Mouse (Mus musculus): ENCODE data around the gene Bcar1.
A peak's percentile ranks its signal among the peaks of the same experiment; 100 is the strongest.

Gene Bcar1

GRCm38 (mm10) chr8:111769296-111769695, 25.7 kb upstream of the Bcar1 start:
- no peak for DNase-seq

- no peak for DNase-seq
These were observed 25.0 kb upstream of the Bcar1 start for GRCm38 (mm10) chr8:111768651-111769050.

- DNase-seq, result no peak
These were observed 22.0 kb upstream of the Bcar1 start for GRCm38 (mm10) chr8:111765616-111766015.

GRCm38 (mm10) chr8:111765096-111765495, 21.5 kb upstream of the Bcar1 start:
- DNase-seq, result no peak

GRCm38 (mm10) chr8:111760708-111761107, 17.1 kb upstream of the Bcar1 start:
- no peak for DNase-seq

- DNase-seq, result no peak
These were observed 15.2 kb upstream of the Bcar1 start for GRCm38 (mm10) chr8:111758817-111759216.

GRCm38 (mm10) chr8:111757599-111757998, 14.0 kb upstream of the Bcar1 start:
- DNase-seq, result no peak

GRCm38 (mm10) chr8:111754736-111755135, 11.1 kb upstream of the Bcar1 start:
- no peak for DNase-seq

- no peak for DNase-seq
These were observed 10.5 kb upstream of the Bcar1 start for GRCm38 (mm10) chr8:111754088-111754487.

- DNase-seq, result no peak
These were observed 5.2 kb upstream of the Bcar1 start for GRCm38 (mm10) chr8:111748766-111749165.

- DNase-seq, result no peak
These were observed 4.4 kb upstream of the Bcar1 start for GRCm38 (mm10) chr8:111747866-111748649.

- DNase-seq, result no peak
These were observed 3.2 kb upstream of the Bcar1 start for GRCm38 (mm10) chr8:111746582-111747465.

GRCm38 (mm10) chr8:111745591-111746418, 2.2 kb upstream of the Bcar1 start:
- DNase-seq, result no peak

- DNase-seq, result no peak
These were observed 1.5 kb upstream of the Bcar1 start for GRCm38 (mm10) chr8:111745086-111745485.

GRCm38 (mm10) chr8:111743101-111743791, 363 bp downstream of the Bcar1 start:
- no peak for DNase-seq

GRCm38 (mm10) chr8:111742261-111743037, 1.2 kb downstream of the Bcar1 start:
- DNase-seq, result no peak

- no peak for DNase-seq
These were observed 2.1 kb downstream of the Bcar1 start for GRCm38 (mm10) chr8:111741556-111741955.

- no peak for DNase-seq
These were observed 2.6 kb downstream of the Bcar1 start for GRCm38 (mm10) chr8:111740994-111741393.

GRCm38 (mm10) chr8:111740301-111740711, 3.3 kb downstream of the Bcar1 start:
- no peak for DNase-seq

GRCm38 (mm10) chr8:111739604-111740003, 4.0 kb downstream of the Bcar1 start:
- no peak for DNase-seq

GRCm38 (mm10) chr8:111738867-111739266, 4.7 kb downstream of the Bcar1 start:
- DNase-seq, result no peak

- peak; percentile 70 for DNase-seq
These were observed 7.3 kb downstream of the Bcar1 start for GRCm38 (mm10) chr8:111736321-111736720.
